Mouse (Mus musculus) erythroblast, embryonic 14.5 days (primary cell): ENCODE results near the gene Nr1h4.

ENCODE experiments used
- GATA1 ChIP-seq: IDR thresholded peaks from 2 replicates; pipeline ENCODE4 v1.6.1; 2012; ENCODE audit warnings: low read length, inconsistent platforms, mixed read lengths
- TAL1 ChIP-seq: IDR thresholded peaks from 3 replicates; pipeline ENCODE4 v1.6.1; 2012; ENCODE audit warnings: low read length, inconsistent platforms, mixed read lengths

DNA sequence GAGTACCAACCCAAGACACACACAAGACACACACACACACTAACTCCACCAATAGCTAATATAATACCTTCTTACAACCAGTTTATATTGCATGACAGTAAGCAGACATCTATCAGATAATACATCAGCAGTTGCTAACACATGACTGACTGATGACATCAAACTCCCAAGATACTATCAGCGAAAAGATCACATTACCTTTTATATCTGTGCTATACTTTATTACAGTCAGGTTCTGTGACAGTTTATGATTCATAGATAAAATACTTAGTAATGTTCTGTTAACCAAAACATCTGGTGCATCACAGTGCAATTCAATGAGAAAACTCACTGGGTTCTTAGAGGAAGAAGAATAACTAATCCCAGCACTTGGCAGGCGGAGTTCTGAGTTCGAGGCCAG lies 91.4 kb downstream of the Nr1h4 start:
- TF ChIP-seq GATA1, result no peak
- no peak for TF ChIP-seq TAL1
